Mouse (Mus musculus) G1E-ER4 (cell line): ENCODE results near the gene Kcnk15. TPM values are rescaled to one million over a fixed set of nuclear protein-coding genes. Genes with fewer than 3 reads are reported as not detected.

Experiments used
- GATA1 ChIP-seq: IDR thresholded peaks from one replicate; pipeline ENCODE4 v1.8.0; 2012; ENCODE audit warnings: low read length, inconsistent platforms
- polyA plus RNA-seq: library from polyadenylated mRNA; stranded (reverse); fragments of >175 nt; gene quantifications from 2 replicates; pipeline ENCODE4 v1.2.3, GENCODE M21; 2012

The Kcnk15 gene
- not detected in 2 replicates for polyA plus RNA-seq

DNA sequence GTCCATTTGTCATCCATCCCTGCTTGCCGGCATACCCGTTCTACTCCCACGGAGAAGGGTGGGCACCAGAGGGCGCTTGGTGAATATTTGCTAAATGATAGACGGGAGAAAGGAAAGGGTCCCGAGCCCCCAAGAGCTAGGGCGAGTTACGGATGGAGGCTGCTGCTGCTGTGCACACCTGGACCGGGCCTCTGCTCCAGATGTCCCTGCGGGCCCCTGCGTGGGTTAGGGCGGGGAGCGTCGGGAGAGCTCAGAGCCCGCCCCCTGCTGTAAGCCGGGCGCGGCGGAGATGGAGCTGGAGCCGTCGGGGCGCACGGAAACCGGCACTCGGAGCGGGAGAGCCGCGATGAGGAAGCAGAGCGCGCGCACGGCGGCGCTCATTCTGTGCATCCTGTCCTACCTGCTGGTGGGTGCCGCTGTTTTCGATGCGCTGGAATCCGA is at the start of gene Kcnk15:
Gene Kcnk15 (plus strand): TSS at position 191 of the 441 bp plus-strand sequence.
- no peak for TF ChIP-seq GATA1

DNA sequence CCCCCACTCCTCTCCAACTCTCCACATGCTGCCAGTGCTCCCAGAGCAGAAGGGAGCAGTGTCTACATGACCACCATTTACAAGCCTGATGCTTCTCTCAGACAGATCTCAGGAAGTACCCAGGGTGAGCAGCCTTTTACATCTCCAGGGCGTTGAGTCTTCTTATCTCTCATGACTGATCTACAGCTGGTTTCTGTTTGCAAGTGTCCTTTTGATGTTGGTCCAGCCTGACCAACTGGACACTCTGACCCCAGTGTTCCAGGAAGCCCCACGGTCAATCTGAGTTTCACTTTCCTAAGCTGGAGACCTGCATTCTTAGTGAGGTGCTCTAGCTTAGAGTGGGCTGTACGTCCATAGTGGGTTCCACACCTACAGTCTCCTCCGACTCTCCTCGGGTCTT is 49.6 kb upstream of the Kcnk15 start:
- no peak for TF ChIP-seq GATA1

DNA sequence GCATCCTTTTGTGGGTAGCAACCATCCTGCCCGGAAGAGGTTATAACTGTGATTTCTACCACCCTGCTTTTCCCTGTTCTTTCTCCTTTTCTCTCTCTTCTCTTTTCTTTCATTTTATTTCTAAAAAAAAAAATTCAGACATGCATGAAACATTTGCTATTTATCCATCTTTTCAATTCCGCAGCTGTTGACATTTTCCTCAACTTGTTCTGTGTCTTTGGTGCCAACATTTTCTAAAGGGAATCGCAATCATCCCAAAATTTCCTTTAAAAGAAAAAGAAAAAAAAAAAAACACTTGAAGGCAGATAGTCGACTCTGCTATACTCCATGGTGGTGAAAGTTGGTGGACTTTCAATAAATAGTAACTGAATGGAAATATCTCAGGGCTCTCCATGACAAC is 44.3 kb upstream of the Kcnk15 start:
- no peak for TF ChIP-seq GATA1

DNA sequence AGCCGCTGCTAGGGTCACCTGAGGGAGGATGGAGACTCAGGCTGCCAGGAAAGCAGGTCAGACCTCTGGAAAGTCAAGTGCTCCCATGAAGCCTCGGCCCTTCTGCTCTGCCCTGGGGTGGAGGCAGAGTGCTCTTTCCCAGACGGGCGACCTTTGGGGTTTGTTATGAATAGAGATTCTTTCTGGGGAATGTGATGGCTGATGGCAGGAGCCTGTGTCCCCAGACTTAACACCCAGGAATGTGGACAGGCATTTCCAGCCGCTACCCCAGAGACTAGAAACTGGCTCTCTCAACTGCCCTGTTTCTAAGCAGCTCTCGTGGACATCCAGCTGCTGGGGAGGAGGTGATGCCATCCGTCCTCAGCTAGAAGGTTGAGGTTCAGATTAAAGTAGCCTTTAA is 43.7 kb upstream of the Kcnk15 start:
- no peak for TF ChIP-seq GATA1

DNA sequence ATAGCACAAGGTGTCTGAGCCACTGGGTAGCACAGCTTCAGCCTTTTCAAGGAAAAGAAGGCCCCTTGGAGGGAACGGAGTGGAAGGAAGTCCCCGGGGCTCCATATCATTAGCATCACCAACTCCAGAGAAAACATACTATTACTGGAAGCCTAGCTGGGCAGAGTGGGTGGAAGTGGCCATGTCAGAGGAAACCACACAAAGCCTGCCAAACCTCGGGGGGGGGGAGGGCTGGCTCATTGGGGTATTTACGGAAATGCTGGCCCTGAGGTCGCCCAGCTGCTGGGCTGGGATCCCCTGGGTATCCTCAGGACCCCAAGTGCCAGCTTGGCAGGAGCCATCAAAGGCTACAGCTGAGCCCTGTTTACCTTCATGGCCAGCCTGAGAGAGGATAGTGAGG is 40.4 kb upstream of the Kcnk15 start:
- TF ChIP-seq GATA1, result no peak

DNA sequence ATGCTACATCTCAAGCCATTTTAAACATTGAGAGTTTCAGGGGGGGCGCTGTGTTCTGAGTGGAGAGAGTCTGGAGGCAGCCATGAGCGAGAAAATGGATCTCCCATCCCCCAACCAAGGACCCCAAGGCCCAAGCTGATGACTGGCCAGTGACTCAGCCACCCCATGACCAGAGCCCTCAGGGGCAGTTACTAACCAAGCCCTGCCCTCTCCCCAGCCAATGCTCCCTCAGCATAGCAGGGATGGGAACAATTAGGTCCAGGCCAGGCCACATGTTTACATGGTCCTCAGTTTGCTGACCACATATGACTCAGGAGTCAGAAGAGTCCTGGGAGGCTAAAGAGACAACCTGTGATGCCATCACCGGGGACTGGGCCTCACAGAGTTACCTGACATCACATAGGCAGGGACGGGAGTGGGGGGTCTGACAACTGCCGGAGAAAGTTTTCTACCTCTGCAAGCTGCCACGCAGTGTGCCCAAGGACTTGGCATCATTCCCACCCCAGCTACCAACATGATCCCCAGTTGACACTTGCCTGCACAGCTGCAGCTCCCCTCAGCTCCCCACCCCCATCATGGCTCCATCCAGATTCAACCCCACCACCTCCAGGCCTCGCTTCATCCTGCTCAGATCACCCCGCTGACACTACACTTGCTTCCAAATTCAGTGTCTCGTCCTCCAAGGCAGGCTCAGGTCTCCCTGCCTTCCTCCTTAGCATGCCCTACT is 38.5 kb upstream of the Kcnk15 start:
- no peak for TF ChIP-seq GATA1

DNA sequence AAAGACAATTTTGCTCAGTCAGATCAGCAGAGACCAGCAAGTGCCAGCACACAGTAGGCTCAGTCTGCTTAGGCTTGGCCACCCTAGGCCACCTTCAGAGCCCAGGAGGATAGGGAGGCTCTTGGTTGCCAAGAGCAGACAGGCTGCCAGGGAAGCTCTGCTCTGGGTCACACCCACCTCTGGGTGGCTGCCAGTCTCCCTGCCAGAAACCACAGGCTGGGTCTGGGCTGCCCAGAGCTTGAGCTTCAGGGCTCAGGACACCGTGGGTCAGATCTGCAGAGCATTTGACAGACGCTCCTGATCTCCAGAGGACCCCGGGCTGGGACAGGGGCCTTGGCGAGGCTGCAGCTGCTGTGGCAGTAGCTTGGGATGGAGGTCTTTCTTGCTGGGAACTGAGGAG is 32.8 kb upstream of the Kcnk15 start, which contains the start of gene Ccn5:
Gene Ccn5 (plus strand): TSS at position 255 of the 400 bp plus-strand sequence.
- TF ChIP-seq GATA1, result no peak

DNA sequence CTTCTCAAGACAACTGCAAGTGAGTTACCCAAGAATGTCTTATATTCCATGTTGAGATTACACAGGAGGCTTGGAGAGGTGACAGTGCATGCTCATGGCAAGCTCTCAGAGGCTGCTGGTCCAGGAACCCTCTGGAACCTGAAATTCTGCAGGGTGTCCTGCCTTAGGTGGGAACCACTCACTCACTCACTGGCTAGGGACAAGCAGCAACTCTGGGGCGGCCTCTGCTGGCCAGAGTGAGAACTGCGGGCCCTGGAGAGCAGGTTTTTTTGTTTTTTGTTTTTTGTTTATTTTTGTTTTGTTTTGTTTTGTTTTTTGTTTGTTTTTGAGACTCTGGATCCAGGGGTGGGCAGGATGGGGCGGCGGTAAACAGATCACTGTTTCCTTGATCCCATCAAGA is 30.2 kb upstream of the Kcnk15 start:
- TF ChIP-seq GATA1, result no peak

DNA sequence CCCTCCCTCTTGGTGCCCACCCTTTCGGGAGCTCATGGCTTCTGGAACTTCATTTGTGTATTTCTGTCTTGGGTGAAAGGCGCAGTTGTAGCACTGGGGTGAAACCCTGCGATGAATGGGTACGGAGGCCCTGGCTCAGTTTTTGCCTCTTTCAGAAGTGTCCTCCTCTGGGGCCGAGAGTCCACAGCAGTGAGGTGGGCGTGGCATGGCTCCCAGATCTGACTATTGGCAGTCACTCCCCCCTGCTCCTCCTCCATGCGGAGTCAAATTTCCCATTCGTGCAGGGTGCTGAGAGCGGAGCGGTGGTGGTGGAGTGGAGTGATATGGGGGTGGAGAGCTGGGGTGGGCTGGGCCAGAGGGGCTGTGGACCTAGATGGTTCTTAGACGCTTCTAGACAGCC is 29.7 kb upstream of the Kcnk15 start:
- no peak for TF ChIP-seq GATA1

DNA sequence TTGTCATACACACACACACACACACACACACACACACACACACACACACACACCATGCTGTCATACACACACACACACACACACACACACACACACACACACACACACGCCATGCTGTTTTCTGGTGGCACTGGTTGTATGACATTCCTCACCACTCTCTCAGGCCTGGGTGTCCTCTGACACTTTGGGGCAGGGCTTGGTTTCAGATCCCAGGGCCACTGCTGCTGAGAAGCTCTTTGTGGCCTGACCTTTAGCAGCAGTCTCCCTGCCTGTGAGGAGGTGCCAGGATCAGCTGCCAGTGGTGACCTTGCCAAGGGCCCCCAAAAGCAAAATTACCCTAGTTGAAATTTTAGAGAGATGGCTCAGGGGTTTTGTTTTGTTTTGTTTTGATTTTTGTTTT is 27.6 kb upstream of the Kcnk15 start:
- TF ChIP-seq GATA1, result no peak

DNA sequence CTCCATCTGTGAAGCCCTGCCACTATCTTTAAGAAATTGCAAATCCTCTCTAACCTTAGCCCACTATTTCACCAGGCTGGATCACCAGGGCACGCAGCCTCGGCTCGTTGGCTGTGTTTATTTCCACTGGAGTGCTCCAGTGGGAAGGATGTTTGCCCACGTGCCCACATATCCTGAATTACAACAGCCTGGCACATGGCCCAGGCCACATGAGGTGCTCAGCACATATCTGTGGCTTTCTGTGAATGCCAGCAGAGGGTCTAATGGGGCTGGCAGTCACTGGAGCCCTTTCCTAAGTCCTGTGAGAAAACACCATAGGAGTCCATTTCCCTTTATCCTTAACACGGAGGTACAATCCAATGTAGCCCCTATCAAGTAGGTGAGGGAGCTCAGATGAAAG is 27.0 kb upstream of the Kcnk15 start:
- TF ChIP-seq GATA1, result no peak

DNA sequence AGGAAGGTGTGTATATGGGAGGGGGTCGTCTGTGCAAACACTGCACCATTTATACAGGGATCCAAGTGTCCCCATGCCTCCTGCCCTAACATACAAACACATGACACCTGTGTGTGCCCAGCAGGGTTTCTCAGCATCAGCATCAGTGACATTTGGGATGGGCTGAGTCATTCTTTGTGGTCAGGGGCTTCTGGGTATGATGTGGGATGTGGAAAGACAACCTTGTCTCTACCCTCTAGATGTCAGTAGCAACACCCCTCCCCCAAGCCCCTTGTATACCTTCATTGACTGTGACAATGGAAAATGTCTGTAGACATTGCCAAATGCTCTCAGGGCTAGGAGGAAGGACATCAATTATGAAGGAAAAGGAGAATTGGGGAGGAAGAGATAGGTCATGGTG is 22.3 kb upstream of the Kcnk15 start:
- TF ChIP-seq GATA1, result no peak

DNA sequence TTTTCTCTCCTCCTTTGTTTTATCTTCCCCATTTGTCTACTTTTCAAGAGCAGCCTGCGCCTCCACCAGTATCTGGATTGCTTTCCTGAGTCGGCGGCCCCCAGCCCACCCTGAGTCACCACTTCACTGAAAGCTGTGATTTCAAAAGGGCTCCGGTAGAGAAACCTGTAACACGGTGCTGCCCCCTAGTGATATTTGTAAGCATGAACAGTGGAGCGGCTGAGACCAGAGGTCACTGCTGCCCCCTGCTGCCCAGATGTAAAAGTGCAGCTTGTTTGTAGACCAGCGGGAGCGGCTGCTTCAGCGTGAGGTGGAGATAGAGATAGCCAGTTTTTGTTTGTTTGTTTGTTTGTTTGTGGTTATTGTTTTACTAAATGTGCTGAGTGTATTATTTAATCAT is 15.4 kb upstream of the Kcnk15 start:
- no peak for TF ChIP-seq GATA1

DNA sequence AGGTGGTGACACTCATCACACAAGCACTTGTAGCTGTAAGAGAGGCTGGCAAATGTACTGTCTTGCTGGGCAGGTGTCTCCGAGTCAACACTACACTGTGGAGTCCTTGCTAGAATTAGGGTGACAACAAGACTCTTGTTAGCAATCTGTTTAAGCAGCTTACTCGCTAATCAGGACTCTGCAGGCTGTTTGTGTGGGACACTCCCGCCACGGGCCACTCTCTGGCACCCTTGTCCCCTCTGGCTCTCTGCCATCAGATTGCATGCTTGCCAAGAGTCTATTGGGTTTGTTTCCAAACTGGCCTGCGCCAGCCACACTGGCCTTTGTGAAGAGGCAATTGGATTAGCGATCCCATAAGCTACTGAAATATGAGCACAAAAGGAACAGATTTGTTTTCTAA is 13.9 kb upstream of the Kcnk15 start:
- TF ChIP-seq GATA1, result no peak

DNA sequence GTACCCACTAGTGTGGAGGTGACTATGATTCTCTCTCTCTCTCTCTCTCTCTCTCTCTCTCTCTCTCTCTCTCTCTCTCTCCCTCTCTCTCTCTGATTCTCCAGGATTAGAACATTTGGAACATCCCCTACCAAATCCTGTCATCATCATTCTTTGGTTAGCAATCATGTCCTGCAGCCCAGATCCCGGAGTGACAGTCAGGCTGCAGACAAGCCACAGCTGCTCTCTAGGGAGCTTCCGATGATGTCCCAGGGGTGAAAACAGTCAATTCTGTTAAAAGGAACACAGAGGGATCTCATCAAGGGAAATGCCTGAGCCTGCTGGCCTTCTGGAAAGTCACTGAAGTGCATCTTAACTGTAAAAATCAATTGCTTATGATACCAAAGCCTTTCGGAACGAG is 11.4 kb upstream of the Kcnk15 start:
- TF ChIP-seq GATA1, result no peak

DNA sequence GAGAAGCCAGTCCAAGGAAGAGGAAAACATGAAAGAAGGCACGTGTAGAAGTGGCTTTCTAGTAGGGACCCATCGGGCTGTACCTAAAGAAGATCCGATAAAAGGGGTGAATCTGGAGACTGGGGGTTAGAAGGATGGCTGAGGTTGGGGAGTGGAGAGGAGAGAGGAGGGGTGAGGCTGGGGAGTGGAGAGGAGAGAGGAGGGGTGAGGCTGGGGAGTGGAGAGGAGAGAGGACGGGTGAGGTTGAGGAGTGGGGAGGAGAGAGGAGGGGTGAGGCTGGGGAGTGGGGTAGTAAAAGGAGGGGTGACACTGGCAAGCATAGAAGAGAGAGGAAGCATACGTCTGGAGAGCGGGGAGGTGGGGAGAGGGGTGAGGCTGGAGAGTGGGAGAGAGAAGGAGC is 3.8 kb downstream of the Kcnk15 start:
- TF ChIP-seq GATA1, result no peak

DNA sequence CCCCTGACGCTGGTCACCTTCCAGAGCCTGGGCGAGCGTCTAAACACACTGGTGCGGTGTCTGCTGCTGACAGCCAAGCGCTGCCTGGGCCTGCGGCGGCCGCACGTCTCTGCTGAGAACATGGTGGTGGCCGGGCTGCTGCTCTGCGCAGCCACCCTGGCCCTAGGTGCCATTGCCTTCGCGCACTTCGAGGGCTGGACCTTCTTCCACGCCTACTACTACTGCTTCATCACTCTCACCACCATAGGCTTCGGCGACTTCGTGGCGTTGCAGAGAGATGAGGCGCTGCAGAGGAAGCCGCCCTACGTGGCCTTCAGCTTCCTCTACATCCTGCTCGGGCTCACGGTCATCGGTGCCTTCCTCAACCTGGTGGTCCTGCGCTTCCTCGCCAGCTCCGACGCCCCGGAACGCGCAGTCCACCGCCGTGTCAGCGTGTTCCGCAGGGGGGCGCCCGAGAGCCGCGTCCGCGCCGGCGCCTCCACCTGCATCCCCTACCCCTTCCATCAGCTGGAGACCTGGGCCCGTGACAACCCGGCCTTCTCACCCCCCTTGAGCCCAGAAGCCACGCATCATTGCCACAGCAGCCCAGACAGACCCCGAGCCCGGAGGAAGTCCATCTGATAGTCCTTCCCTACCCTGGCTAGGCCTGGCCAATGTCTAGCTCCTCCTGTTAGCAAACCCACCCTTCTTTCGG is 5.0 kb downstream of the Kcnk15 start:
- no peak for TF ChIP-seq GATA1

DNA sequence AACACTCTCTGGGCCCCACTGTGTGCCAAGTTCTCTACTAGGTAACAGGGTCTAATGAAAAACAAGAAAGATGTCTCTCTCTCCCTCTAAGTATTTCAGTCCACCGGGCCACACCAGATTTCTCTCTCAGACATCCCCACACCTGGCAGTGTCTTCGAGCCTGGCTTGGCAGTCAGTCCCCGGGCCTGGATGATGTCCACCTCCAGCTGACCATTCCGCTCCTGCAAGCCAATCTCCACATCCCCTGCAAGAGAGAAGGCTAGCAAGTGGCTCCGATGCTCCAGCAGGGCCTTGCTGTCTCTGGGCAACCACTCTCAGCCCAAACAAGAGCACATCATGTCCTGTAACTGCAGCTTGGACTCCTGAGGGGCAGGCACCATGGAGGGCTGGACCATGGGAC is 11.9 kb downstream of the Kcnk15 start:
- TF ChIP-seq GATA1, result no peak
